Mouse (Mus musculus): ENCODE measurements around the gene Fzd10.

DNA sequence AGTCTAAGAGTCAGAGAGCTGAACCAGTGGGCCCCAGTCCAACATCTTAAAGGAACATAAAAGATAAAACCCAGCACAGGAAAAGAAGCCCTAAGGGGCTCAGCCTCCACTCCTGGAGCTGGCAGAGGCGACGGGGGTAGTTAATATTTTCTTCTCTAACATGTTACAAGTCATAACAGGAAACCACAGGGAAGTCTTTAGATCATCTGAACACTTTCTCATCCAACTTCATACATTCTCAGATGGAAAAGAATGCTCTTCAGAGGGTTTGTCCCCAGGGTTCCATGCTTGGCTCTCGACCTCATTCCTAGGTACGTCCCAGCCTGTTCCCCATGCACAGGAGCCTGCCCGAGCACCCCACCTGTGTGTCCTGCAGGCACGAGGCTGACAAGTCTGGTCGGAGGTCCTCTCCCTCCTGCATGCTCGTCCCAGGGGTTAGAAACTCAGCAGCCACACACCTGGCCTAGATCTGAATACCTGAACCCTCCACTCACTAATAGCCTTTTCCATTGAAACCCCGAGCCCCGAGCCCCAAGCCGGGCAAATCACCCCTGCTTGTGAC, 48.8 kb downstream of the Fzd10 start:
- no peak for TF ChIP-seq POLR2A (IDR thresholded peaks at IDR 0.05; ENCODE audit: insufficient read depth, low read depth, low read length)
- no peak for TF ChIP-seq CTCF (IDR thresholded peaks at IDR 0.05; ENCODE audit: insufficient read depth, low read depth, low read length)
